Mouse (Mus musculus) cerebellum, adult 2 months (tissue): Measurements from ENCODE around the gene Ccdc113. TPM values are rescaled to one million over a fixed set of nuclear protein-coding genes. Genes with fewer than 3 reads are reported as not detected.

Experiments used
- DNase-seq, 2 experiments: peaks; one replicate each; pipeline ENCODE4 v3.0.0; 2021
- H3K27ac ChIP-seq: fragments of 200-500 bp; 2 replicates; pipeline ENCODE4 v1.5.1; 2012; ENCODE audit warnings: low read length, control low read depth, inconsistent platforms; ENCODE audit not compliant: insufficient read depth
- H3K27me3 ChIP-seq: fragments of 200-500 bp; 2 replicates; pipeline ENCODE4 v1.6.1; 2012; ENCODE audit warnings: inconsistent platforms, mild to moderate bottlenecking, low read length, moderate library complexity; ENCODE audit not compliant: control insufficient read depth, insufficient read depth
- H3K4me1 ChIP-seq: fragments of 200-500 bp; 2 replicates; pipeline ENCODE4 v1.6.1; 2011; ENCODE audit warnings: low read length; ENCODE audit not compliant: control insufficient read depth, insufficient read depth
- H3K4me3 ChIP-seq: fragments of 200-500 bp; replicated peaks from 2 replicates; pipeline ENCODE3; 2011; ENCODE audit warnings: mild to moderate bottlenecking, low read depth, low read length, control low read depth; ENCODE audit not compliant: insufficient read depth
- CTCF ChIP-seq: fragments of 200-500 bp; IDR thresholded peaks from 2 replicates; pipeline ENCODE4 v1.5.1; 2011; ENCODE audit warnings: low read depth, mild to moderate bottlenecking, control low read depth, low read length, moderate library complexity, borderline replicate concordance; ENCODE audit not compliant: insufficient read depth
- POLR2A ChIP-seq: fragments of 200-500 bp; IDR thresholded peaks from 2 replicates; pipeline ENCODE4 v1.6.1; 2011; ENCODE audit warnings: low read length, control low read depth, borderline replicate concordance; ENCODE audit not compliant: insufficient read depth
- WGBS: fragments of 180-500 bp; shearing (Covaris S2); methylation state at CpG from one replicate; pipeline ENCODE4 v1.1.7; 2018; 5-methylcytosine and 5-hydroxymethylcytosine counted together
- polyA plus RNA-seq: library from polyadenylated mRNA; depleted of rRNA; stranded (reverse); fragments of >200 nt; gene quantifications from 2 replicates; pipeline ENCODE4 v1.2.3, GENCODE M21; 2012

Ccdc113 gene
- polyA plus RNA-seq, 1 experiment, result 1.1 TPM

DNA sequence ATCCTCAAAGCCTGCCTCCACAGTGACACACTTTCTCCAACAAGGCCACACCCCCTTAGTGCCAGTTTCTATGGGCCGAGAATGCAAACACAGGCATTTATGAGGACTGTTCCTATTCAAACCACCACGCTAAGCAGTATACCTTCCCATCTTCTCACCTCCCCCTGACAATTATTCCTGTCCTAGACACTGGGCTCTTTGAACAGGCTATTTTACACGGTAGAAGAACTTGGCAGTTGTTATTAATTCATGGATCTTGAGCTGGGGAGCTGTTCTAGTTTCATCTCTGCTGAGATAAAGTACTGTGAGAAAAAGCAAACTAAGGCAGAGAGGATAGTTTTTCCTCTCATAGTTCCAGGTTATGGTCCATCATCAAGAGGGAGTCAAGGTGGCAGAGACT is 9.2 kb downstream of the Ccdc113 start:
- Histone ChIP-seq H3K27me3 (no peaks in the 10 kb centered on the region), H3K4me3 (no peak overlapping the region), H3K27ac (no peak overlapping the region), H3K4me1 (no peaks in the 10 kb centered on the region)
- no peak for DNase-seq
- TF ChIP-seq POLR2A (no peak), CTCF (no peak)
- 65% methylated on average over 3 of the region's 3 CpGs for whole genome bisulfite sequencing

DNA sequence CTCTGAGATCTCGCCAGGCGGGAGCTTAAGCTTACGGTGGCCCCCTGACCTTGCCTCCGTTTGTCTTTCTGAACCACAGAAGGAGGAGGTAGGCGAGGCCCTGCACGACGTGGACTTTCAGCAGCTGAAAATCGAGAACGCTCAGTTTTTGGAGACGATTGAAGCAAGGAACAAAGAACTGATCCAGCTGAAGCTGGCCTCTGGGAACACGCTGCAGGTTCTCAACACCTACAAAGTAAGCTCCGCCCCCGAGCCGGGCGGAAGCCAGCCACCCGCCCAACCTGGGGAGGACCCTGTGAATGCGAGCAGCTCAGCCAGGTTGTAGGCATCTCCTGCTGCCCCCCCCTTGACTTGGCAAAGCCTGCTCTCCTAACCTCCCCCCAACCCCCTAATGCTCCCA is 11.9 kb downstream of the Ccdc113 start:
- no peaks in the 10 kb centered on the region for H3K27me3 ChIP-seq
- DNase-seq, result no peak
- TF ChIP-seq POLR2A, result no peak
- no peak for TF ChIP-seq CTCF
- H3K4me1 ChIP-seq, result no peaks in the 10 kb centered on the region
- WGBS, result 91% methylated on average over 17 of the region's 17 CpGs
- no peak overlapping the region for H3K4me3 ChIP-seq
- no peak overlapping the region for H3K27ac ChIP-seq

- 78% methylated on average over 4 of the region's 4 CpGs for WGBS
- DNase-seq, result no peak
- Histone ChIP-seq H3K27me3 (no peaks in the 10 kb centered on the region), H3K4me1 (no peaks in the 10 kb centered on the region), H3K27ac (no peak overlapping the region), H3K4me3 (no peak overlapping the region)
- TF ChIP-seq POLR2A (no peak), CTCF (no peak)
Observed at GRCm38 (mm10) chr8:95546986-95547385, 13.1 kb downstream of the Ccdc113 start.

- DNase-seq, result no peak
- 60% methylated on average over 8 of the region's 8 CpGs for WGBS
Observed at GRCm38 (mm10) chr8:95547931-95548330, 14.0 kb downstream of the Ccdc113 start.

GRCm38 (mm10) chr8:95549871-95550829 is 16.3 kb downstream of the Ccdc113 start:
- 21% methylated on average over 16 of the region's 16 CpGs for WGBS
- no peak overlapping the region for H3K27ac ChIP-seq
- no peak for TF ChIP-seq CTCF
- TF ChIP-seq POLR2A, result no peak
- no peaks in the 10 kb centered on the region for H3K4me1 ChIP-seq
- H3K27me3 ChIP-seq, result no peaks in the 10 kb centered on the region
- DNase-seq, result no peak
- no peak overlapping the region for H3K4me3 ChIP-seq

More at GRCm38 (mm10) chr8:95547931-95548330, 14.0 kb downstream of the Ccdc113 start:
- Histone ChIP-seq H3K27ac (no peak overlapping the region), H3K27me3 (no peaks in the 10 kb centered on the region), H3K4me1 (no peaks in the 10 kb centered on the region), H3K4me3 (no peak overlapping the region)
- no peak for TF ChIP-seq CTCF
- no peak for TF ChIP-seq POLR2A

DNA sequence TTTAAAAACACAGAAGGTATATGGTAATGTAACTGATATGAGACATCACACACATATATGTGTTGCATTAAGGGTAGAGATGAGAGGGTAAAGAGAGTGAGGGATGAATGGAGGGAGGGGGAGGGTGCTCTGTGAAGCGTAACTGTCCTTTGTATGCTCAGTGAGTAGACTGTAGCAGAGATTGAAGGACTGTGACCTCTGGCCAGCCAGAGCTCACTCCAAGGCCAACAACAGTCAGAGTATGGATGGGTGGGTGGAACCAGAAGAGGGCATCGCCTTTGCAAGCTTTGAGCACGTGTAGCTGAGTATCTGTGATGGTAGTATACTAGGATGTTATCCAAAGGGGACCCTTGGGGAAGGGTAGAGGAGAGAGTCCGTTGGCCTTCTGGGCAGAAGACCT is 17.7 kb downstream of the Ccdc113 start:
- Histone ChIP-seq H3K4me1 (no peaks in the 10 kb centered on the region), H3K27me3 (no peaks in the 10 kb centered on the region), H3K4me3 (no peak overlapping the region), H3K27ac (no peak overlapping the region)
- WGBS, result 57% methylated on average over 4 of the region's 4 CpGs
- TF ChIP-seq POLR2A (no peak), CTCF (no peak)
- no peak for DNase-seq

DNA sequence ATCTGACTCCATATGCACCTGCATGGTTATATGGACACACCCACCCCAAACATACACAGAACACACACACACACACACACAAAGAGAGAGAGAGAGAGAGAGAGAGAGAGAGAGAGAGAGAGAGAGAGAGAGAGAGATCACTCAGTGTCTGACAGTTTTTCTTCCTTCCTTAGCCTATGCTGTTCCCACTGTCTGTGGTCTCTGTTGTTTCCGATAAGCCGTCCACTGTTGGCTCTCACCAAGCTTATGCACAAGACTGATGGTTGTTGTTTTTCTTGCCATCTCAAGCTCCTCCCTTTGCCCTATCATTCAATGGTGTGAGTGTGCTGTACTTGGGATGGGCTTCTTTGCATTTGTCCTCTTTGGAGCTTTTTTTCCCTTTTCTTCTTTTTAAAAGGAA is 22.1 kb downstream of the Ccdc113 start:
- Histone ChIP-seq H3K4me3 (no peak overlapping the region), H3K4me1 (no peaks in the 10 kb centered on the region), H3K27ac (no peak overlapping the region), H3K27me3 (no peaks in the 10 kb centered on the region)
- WGBS, result 89% methylated on average over 2 of the region's 2 CpGs
- DNase-seq, result no peak
- TF ChIP-seq POLR2A (no peak), CTCF (no peak)

DNA sequence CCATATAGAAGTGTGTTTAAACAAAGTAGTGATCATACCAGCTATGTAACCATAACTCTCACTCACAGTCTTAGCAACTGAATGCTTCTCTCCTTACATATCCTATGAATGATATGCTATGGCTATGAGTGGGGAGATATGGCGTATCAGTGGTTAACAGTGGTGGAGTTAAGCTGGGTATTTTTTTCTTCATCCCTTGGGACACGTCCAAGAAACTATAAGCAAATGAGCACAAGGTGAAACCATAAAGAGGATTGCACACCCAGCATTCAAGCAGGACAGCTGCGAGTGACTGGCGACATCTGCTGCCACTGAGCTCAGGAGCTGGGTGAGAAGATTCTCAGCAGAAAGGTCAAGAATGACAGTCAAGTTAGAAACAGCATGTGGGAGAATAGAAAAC is 32.3 kb downstream of the Ccdc113 start:
- H3K4me3 ChIP-seq, result no peak overlapping the region
- no peak for TF ChIP-seq CTCF
- TF ChIP-seq POLR2A, result no peak
- no peak overlapping the region for H3K27ac ChIP-seq
- WGBS, result 30% methylated on average over 4 of the region's 4 CpGs
- DNase-seq, result no peak
- no peaks in the 10 kb centered on the region for H3K4me1 ChIP-seq
- H3K27me3 ChIP-seq, result no peaks in the 10 kb centered on the region
